Mouse (Mus musculus): ENCODE measurements around the gene Srrm1. TPM values are rescaled to one million over a fixed set of nuclear protein-coding genes. Genes with fewer than 3 reads are reported as not detected.

Gene Srrm1
- polyA plus RNA-seq, 2 experiments, result 176 to 197 TPM

DNA sequence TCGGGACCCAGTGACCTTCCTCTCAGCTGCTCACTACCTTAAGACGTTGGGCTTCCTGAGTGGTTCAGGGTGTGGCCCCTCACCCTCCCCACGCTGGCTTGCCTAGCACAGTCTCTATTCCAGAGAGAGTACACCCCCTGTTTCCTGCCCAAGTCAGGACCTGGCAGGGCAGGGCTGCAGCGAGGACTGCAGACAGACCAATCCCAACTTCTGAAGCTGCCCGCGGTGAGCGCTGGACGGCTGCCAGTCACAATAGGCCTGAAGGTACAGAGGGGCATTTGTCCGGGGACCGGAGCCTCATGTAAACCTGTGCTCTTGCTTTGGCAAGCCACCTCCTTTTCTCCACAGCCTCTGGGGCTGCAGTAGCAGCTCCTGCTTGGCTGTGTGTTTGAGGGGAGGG is 32.5 kb upstream of the Srrm1 start:
- DNase-seq (ENCODE audit: low spot score), result peak; percentile 58
- Histone ChIP-seq H3K9ac (ENCODE audit: low read depth, low read length, severe bottlenecking) (no peak overlapping the region), H3K4me1 (ENCODE audit: control insufficient read depth, insufficient read depth, low read length) (no peaks in the 10 kb centered on the region), H3K27ac (replicated peaks; ENCODE audit: low read depth, low read length) (no peak overlapping the region; the same call in 1 of the 2 replicates), H3K27me3 (ENCODE audit: control insufficient read depth, insufficient read depth, low read length) (no peaks in the 10 kb centered on the region), H3K9me3 (ENCODE audit: control insufficient read depth, low read length) (no peaks in the 10 kb centered on the region), H3K4me2 (replicated peaks; ENCODE audit: low read depth, low read length, severe bottlenecking) (peak overlapping the region; percentile 20), H3K36me3 (ENCODE audit: control insufficient read depth, insufficient read depth, low read length) (no peaks in the 10 kb centered on the region), H3K4me3 (replicated peaks; ENCODE audit: low read length) (0 out of 2 replicates have a peak overlapping the region, but pooled peaks have one; percentile 16)
- ATAC-seq (ENCODE audit: low FRiP score, low read depth), result peak; percentile 74
- TF ChIP-seq POLR2A (IDR thresholded peaks at IDR 0.05; ENCODE audit: borderline replicate concordance, extremely low read depth, insufficient read depth, insufficient read length), result no peak
- WGBS, result 52% methylated on average over 10 of the region's 10 CpGs

DNA sequence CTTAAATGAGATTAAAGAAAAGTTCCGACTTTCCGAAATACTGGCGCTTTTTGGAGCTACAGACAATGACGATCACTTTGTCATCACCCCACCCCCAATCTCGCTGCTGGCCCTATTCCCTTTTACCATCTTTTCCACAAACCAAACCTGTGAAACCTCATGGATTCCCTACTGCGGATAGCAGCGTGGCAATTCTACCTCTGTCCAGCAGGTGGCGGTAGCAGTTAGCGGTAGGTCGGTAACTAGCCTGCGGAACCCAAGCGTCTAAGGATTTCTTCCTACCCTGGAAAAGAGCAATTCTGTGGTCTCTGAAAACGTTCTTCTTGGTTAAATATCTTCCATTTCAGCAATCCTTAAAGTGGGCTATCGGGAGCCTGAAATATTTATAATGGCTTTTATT is 29.2 kb upstream of the Srrm1 start:
- H3K27ac ChIP-seq (replicated peaks; ENCODE audit: low read depth, low read length), result no peak overlapping the region
- H3K9me3 ChIP-seq (ENCODE audit: control insufficient read depth, low read length), result no peaks in the 10 kb centered on the region
- WGBS, result 3% methylated on average over 14 of the region's 14 CpGs
- DNase-seq (ENCODE audit: low spot score) (peak; percentile 88), ATAC-seq (ENCODE audit: low FRiP score, low read depth) (peak; percentile 46; the same call in 1 of the 2 replicates)
- no peak; the same call in 1 of the 2 replicates for TF ChIP-seq POLR2A (IDR thresholded peaks at IDR 0.05; ENCODE audit: borderline replicate concordance, extremely low read depth, insufficient read depth, insufficient read length)
- no peaks in the 10 kb centered on the region for H3K36me3 ChIP-seq (ENCODE audit: control insufficient read depth, insufficient read depth, low read length)
- H3K9ac ChIP-seq (ENCODE audit: low read depth, low read length, severe bottlenecking), result no peak overlapping the region
- no peaks in the 10 kb centered on the region for H3K4me1 ChIP-seq (ENCODE audit: control insufficient read depth, insufficient read depth, low read length)
- no peak overlapping the region for H3K4me2 ChIP-seq (replicated peaks; ENCODE audit: low read depth, low read length, severe bottlenecking)
- H3K27me3 ChIP-seq (ENCODE audit: control insufficient read depth, insufficient read depth, low read length), result no peaks in the 10 kb centered on the region
- no peak overlapping the region for H3K4me3 ChIP-seq (replicated peaks; ENCODE audit: low read length)

DNA sequence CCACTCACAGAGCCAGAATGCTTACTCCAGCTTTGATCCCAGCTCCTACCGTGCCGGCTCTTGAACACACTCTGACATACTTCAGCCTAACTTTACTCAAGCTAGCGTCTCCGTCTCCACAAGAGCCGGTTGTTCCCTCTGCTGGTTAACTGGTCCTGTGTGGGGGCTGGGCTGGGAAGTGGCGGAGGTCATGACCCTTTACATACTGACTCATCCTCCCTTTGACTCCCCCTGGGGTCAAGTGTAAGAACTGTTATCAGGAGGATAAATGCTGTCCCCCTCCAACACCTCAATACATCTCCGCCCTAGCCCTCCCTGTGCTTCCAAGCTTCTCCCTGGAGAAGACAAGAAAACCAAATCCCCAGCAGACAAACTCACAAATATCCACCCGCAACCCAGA is 28.2 kb upstream of the Srrm1 start:
- ATAC-seq (ENCODE audit: low FRiP score, low read depth), result no peak
- Histone ChIP-seq H3K4me3 (replicated peaks; ENCODE audit: low read length) (no peak overlapping the region), H3K9ac (ENCODE audit: low read depth, low read length, severe bottlenecking) (no peak overlapping the region), H3K4me1 (ENCODE audit: control insufficient read depth, insufficient read depth, low read length) (no peaks in the 10 kb centered on the region), H3K4me2 (replicated peaks; ENCODE audit: low read depth, low read length, severe bottlenecking) (no peak overlapping the region), H3K36me3 (ENCODE audit: control insufficient read depth, insufficient read depth, low read length) (no peaks in the 10 kb centered on the region), H3K27ac (replicated peaks; ENCODE audit: low read depth, low read length) (no peak overlapping the region), H3K27me3 (ENCODE audit: control insufficient read depth, insufficient read depth, low read length) (no peaks in the 10 kb centered on the region), H3K9me3 (ENCODE audit: control insufficient read depth, low read length) (no peaks in the 10 kb centered on the region)
- 47% methylated on average over 8 of the region's 8 CpGs for WGBS
- no peak for TF ChIP-seq POLR2A (IDR thresholded peaks at IDR 0.05; ENCODE audit: borderline replicate concordance, extremely low read depth, insufficient read depth, insufficient read length)
- DNase-seq (ENCODE audit: low spot score), result no peak

DNA sequence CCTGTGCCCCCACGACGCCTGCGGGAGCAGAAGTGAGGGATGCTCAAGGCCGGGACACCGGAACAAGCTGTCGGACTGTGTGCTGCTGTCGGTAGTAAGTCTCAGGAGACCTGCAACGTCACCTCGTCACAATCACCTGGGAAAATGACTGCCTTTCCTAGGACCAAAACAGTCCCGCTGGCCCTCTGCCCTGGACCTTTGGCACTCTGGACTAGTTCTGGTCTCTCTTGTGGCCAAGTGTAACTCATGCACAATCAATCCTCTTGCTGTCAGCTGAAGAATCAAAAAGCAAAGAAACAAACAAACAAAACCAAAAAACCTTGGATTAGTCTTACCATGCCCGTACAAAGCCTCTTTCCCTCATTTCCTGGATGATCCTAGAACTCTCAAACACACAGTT is 24.1 kb upstream of the Srrm1 start:
- Histone ChIP-seq H3K36me3 (ENCODE audit: control insufficient read depth, insufficient read depth, low read length) (no peaks in the 10 kb centered on the region), H3K9me3 (ENCODE audit: control insufficient read depth, low read length) (no peaks in the 10 kb centered on the region), H3K4me1 (ENCODE audit: control insufficient read depth, insufficient read depth, low read length) (no peaks in the 10 kb centered on the region), H3K9ac (ENCODE audit: low read depth, low read length, severe bottlenecking) (no peak overlapping the region), H3K4me3 (replicated peaks; ENCODE audit: low read length) (no peak overlapping the region), H3K4me2 (replicated peaks; ENCODE audit: low read depth, low read length, severe bottlenecking) (no peak overlapping the region), H3K27me3 (ENCODE audit: control insufficient read depth, insufficient read depth, low read length) (no peaks in the 10 kb centered on the region), H3K27ac (replicated peaks; ENCODE audit: low read depth, low read length) (no peak overlapping the region)
- ATAC-seq (ENCODE audit: low FRiP score, low read depth), result no peak
- TF ChIP-seq POLR2A (IDR thresholded peaks at IDR 0.05; ENCODE audit: borderline replicate concordance, extremely low read depth, insufficient read depth, insufficient read length), result no peak
- WGBS, result 83% methylated on average over 11 of the region's 11 CpGs
- DNase-seq (ENCODE audit: low spot score), result no peak

DNA sequence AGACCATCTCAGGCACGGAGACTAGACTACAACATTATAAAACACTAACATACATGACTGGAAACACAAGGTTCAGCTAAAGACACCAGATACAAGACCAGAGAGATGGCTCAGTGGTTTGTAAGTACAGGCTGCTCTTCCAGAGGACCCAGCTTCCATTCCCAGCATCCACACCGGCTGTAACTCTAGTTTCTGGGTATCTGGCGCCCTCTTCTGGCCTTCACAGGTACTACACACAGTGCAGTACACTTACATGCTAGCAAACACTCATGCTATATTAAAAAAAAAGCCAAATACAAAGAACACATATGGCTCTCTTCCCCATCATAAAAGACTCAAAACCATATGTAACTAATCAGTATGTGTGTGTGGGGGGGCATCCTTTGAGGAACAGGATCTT is 22.3 kb upstream of the Srrm1 start:
- WGBS, result 58% methylated on average over 3 of the region's 3 CpGs
- Histone ChIP-seq H3K36me3 (ENCODE audit: control insufficient read depth, insufficient read depth, low read length) (no peaks in the 10 kb centered on the region), H3K27me3 (ENCODE audit: control insufficient read depth, insufficient read depth, low read length) (no peaks in the 10 kb centered on the region)

DNA sequence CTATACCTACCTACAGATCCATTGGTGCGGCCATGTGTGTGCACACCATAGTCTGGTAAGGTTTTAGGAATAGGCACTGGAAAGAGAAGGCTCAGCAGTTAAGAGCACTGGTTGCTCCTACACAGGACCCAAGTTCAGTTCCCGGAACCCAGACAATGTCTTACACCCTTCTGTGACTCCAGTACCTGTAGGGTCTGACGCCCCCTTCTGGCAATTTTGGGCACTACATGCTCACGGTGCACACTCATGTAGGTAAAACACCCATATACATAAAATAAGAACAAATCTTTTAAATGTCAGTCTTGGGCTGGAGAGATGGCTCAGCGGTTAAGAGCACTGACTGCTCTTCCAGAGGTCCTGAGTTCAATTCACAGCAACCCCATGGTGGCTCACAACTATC is 20.2 kb upstream of the Srrm1 start:
- H3K27ac ChIP-seq (replicated peaks; ENCODE audit: low read depth, low read length), result no peak overlapping the region
- TF ChIP-seq POLR2A (IDR thresholded peaks at IDR 0.05; ENCODE audit: borderline replicate concordance, extremely low read depth, insufficient read depth, insufficient read length), result no peak
- DNase-seq (ENCODE audit: low spot score), result no peak
- WGBS, result 79% methylated on average over 5 of the region's 5 CpGs
- no peaks in the 10 kb centered on the region for H3K36me3 ChIP-seq (ENCODE audit: control insufficient read depth, insufficient read depth, low read length)
- no peak overlapping the region for H3K9ac ChIP-seq (ENCODE audit: low read depth, low read length, severe bottlenecking)
- no peak for ATAC-seq (ENCODE audit: low FRiP score, low read depth)
- no peaks in the 10 kb centered on the region for H3K4me1 ChIP-seq (ENCODE audit: control insufficient read depth, insufficient read depth, low read length)
- no peaks in the 10 kb centered on the region for H3K27me3 ChIP-seq (ENCODE audit: control insufficient read depth, insufficient read depth, low read length)
- no peaks in the 10 kb centered on the region for H3K9me3 ChIP-seq (ENCODE audit: control insufficient read depth, low read length)
- no peak overlapping the region for H3K4me3 ChIP-seq (replicated peaks; ENCODE audit: low read length)
- H3K4me2 ChIP-seq (replicated peaks; ENCODE audit: low read depth, low read length, severe bottlenecking), result no peak overlapping the region

More for the DNA sequence above, 22.3 kb upstream of the Srrm1 start:
- H3K9ac ChIP-seq (ENCODE audit: low read depth, low read length, severe bottlenecking), result no peak overlapping the region
- TF ChIP-seq POLR2A (IDR thresholded peaks at IDR 0.05; ENCODE audit: borderline replicate concordance, extremely low read depth, insufficient read depth, insufficient read length), result no peak
- ATAC-seq (ENCODE audit: low FRiP score, low read depth), result no peak
- no peaks in the 10 kb centered on the region for H3K4me1 ChIP-seq (ENCODE audit: control insufficient read depth, insufficient read depth, low read length)
- H3K4me3 ChIP-seq (replicated peaks; ENCODE audit: low read length), result no peak overlapping the region
- H3K4me2 ChIP-seq (replicated peaks; ENCODE audit: low read depth, low read length, severe bottlenecking), result no peak overlapping the region
- no peak overlapping the region for H3K27ac ChIP-seq (replicated peaks; ENCODE audit: low read depth, low read length)
- no peak for DNase-seq (ENCODE audit: low spot score)
- H3K9me3 ChIP-seq (ENCODE audit: control insufficient read depth, low read length), result no peaks in the 10 kb centered on the region

Measured in limb, embryonic 14.5 days (tissue).